Mouse (Mus musculus) liver, adult 2 months (tissue): Measurements from ENCODE around the gene Nfatc3. TPM values are rescaled to one million over a fixed set of nuclear protein-coding genes. Genes with fewer than 3 reads are reported as not detected.
A peak's percentile ranks its signal among the peaks of the same experiment; 100 is the strongest.

ENCODE experiments used
- DNase-seq: peaks from one replicate; pipeline ENCODE4 v3.0.0-alpha.2; 2011; ENCODE audit warnings: low read depth, low spot score; ENCODE audit errors: extremely low read depth
- H3K27ac ChIP-seq: fragments of 200-500 bp; replicated peaks from 2 replicates; pipeline ENCODE4 v1.5.1; 2012; ENCODE audit warnings: low read depth, mild to moderate bottlenecking, control low read depth, inconsistent platforms, low read length; ENCODE audit not compliant: insufficient read depth
- H3K27me3 ChIP-seq: fragments of 200-500 bp; 2 replicates; pipeline ENCODE4 v1.6.1; 2012; ENCODE audit warnings: mild to moderate bottlenecking, moderate library complexity, low read length, inconsistent platforms; ENCODE audit not compliant: control insufficient read depth, insufficient read depth
- H3K36me3 ChIP-seq: fragments of 200-500 bp; 2 replicates; pipeline ENCODE4 v1.6.1; 2012; ENCODE audit warnings: low read length, inconsistent platforms; ENCODE audit not compliant: control insufficient read depth, insufficient read depth
- H3K4me1 ChIP-seq: fragments of 200-500 bp; 2 replicates; pipeline ENCODE4 v1.6.1; 2011; ENCODE audit warnings: low read length; ENCODE audit not compliant: control insufficient read depth, insufficient read depth
- H3K4me3 ChIP-seq: fragments of 200-500 bp; 2 replicates; pipeline ENCODE4 v1.5.1; 2011; ENCODE audit warnings: low read depth, mild to moderate bottlenecking, control low read depth, low read length, moderate library complexity; ENCODE audit not compliant: insufficient read depth
- H3K79me2 ChIP-seq: fragments of 200-500 bp; 2 replicates; pipeline ENCODE4 v1.6.1; 2012; ENCODE audit warnings: inconsistent platforms, mild to moderate bottlenecking, low read length, moderate library complexity; ENCODE audit not compliant: control insufficient read depth, insufficient read depth
- H3K9ac ChIP-seq: fragments of 200-500 bp; 2 replicates; pipeline ENCODE4 v1.6.1; 2012; ENCODE audit warnings: low read depth, mild to moderate bottlenecking, control low read depth, inconsistent platforms, low read length
- CTCF ChIP-seq: fragments of 200-500 bp; IDR thresholded peaks from 2 replicates; pipeline ENCODE4 v1.5.1; 2011; ENCODE audit warnings: low read depth, low read length, control low read depth
- POLR2A ChIP-seq: fragments of 200-500 bp; IDR thresholded peaks from 2 replicates; pipeline ENCODE4 v1.6.1; 2011; ENCODE audit warnings: low read length, control low read depth; ENCODE audit not compliant: insufficient read depth; ENCODE audit errors: extremely low read depth
- WGBS: fragments of 180-500 bp; shearing (Covaris S2); methylation state at CpG from one replicate; pipeline ENCODE4 v1.1.7; 2018; 5-methylcytosine and 5-hydroxymethylcytosine counted together
- polyA plus RNA-seq: library from polyadenylated mRNA; depleted of rRNA; stranded (reverse); fragments of >200 nt; gene quantifications from 2 replicates; pipeline ENCODE4 v1.2.3, GENCODE M21; 2012
- total RNA-seq: library from RNA; depleted of rRNA; stranded (reverse); fragments of >200 nt; gene quantifications from 2 replicates; pipeline ENCODE4 v1.2.3, GENCODE M21; 2014

The Nfatc3 gene
- total and polyA plus RNA-seq, 2 experiments = 8.5 to 13.3 TPM

DNA sequence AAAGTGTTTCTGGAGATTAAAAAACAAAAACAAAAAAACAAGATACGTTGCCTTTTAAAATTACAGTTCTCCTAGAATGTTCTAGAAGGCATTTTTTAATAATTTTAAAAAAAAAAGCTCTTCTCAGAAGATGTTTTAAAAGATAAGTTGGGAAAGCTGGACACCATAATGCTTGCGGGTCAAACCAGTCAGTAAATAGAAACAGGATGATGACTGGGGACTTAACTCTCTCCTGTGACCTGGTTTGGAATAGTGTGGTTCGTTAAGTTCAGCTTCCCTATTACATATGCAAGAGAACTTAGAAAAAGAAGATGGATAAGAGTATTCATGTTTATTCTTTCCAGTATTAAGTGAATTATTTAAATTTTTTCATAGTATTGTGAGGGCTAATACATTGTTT is 1.9 kb downstream of the Nfatc3 start:
- Histone ChIP-seq H3K79me2 (peaks cover 12% of the 10 kb centered on the region; the same call in 1 of the 2 replicates), H3K4me1 (peaks cover 9% of the 10 kb centered on the region), H3K4me3 (peak overlapping the region; percentile 97), H3K27me3 (no peaks in the 10 kb centered on the region), H3K27ac (no peak overlapping the region), H3K9ac (no peak overlapping the region), H3K36me3 (no peaks in the 10 kb centered on the region)
- WGBS = under 1% methylated on average over 3 of the region's 3 CpGs
- peak; percentile 59 for DNase-seq
- TF ChIP-seq POLR2A (no peak), CTCF (no peak)

- Histone ChIP-seq H3K27ac (no peak overlapping the region), H3K9ac (no peak overlapping the region), H3K79me2 (peaks cover 16% of the 10 kb centered on the region; the same call in 1 of the 2 replicates), H3K4me1 (peaks cover 11% of the 10 kb centered on the region), H3K36me3 (no peaks in the 10 kb centered on the region), H3K27me3 (no peaks in the 10 kb centered on the region), H3K4me3 (no peak overlapping the region)
- WGBS = 81% methylated on average over 6 of the region's 6 CpGs
- TF ChIP-seq POLR2A = no peak
- TF ChIP-seq CTCF = no peak
- no peak for DNase-seq
Measured at GRCm38 (mm10) chr8:106061686-106062085, 3.0 kb downstream of the Nfatc3 start.

- no peaks in the 10 kb centered on the region for H3K36me3 ChIP-seq
- H3K4me1 ChIP-seq = peaks cover 13% of the 10 kb centered on the region
- DNase-seq = no peak
- no peak overlapping the region for H3K27ac ChIP-seq
- H3K9ac ChIP-seq = no peak overlapping the region
- no peaks in the 10 kb centered on the region for H3K27me3 ChIP-seq
- WGBS = 84% methylated on average over 7 of the region's 7 CpGs
- H3K79me2 ChIP-seq = peaks cover 19% of the 10 kb centered on the region; the same call in 1 of the 2 replicates
- TF ChIP-seq POLR2A = no peak
- no peak for TF ChIP-seq CTCF
- no peak overlapping the region for H3K4me3 ChIP-seq
Measured at GRCm38 (mm10) chr8:106063046-106063445, 4.4 kb downstream of the Nfatc3 start.

GRCm38 (mm10) chr8:106066721-106067120 is 8.1 kb downstream of the Nfatc3 start:
- H3K4me1 ChIP-seq = peaks cover 14% of the 10 kb centered on the region; the same call in 1 of the 2 replicates
- no peaks in the 10 kb centered on the region for H3K36me3 ChIP-seq
- TF ChIP-seq CTCF (no peak), POLR2A (no peak)
- no peak overlapping the region for H3K27ac ChIP-seq
- H3K4me3 ChIP-seq = no peak overlapping the region
- no peak overlapping the region for H3K9ac ChIP-seq
- no peak for DNase-seq
- H3K27me3 ChIP-seq = no peaks in the 10 kb centered on the region
- H3K79me2 ChIP-seq = peaks cover 26% of the 10 kb centered on the region; the same call in 1 of the 2 replicates
- 83% methylated on average over 2 of the region's 2 CpGs for WGBS

GRCm38 (mm10) chr8:106069565-106069964 is 10.9 kb downstream of the Nfatc3 start:
- no peaks in the 10 kb centered on the region for H3K27me3 ChIP-seq
- WGBS = 12% methylated on average over 1 of the region's 1 CpGs
- DNase-seq = no peak

DNA sequence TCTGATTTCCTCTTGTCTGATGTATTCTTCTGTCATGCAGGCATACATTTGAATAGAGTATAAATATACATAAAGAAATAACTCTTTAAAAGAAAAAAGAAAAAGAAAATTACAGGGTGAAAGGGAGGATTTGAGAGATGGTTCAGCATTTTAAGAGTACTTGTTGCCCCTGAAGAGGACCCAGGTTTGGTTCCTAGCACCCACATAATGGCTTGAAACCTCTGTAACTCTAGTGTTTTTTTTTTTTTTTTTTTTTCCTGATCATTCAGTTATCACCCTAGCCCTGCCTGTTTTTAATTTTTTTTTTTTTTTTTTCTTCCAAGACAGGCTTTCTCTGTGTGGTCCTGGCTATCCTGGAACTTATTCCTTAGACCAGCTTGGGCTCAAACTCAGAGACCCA is 13.5 kb downstream of the Nfatc3 start:
- Histone ChIP-seq H3K27me3 (no peaks in the 10 kb centered on the region), H3K9ac (no peak overlapping the region), H3K79me2 (peaks cover 15% of the 10 kb centered on the region; the same call in 1 of the 2 replicates), H3K4me3 (no peak overlapping the region), H3K4me1 (peaks cover 26% of the 10 kb centered on the region; the same call in 1 of the 2 replicates), H3K36me3 (no peaks in the 10 kb centered on the region), H3K27ac (no peak overlapping the region)
- TF ChIP-seq CTCF (no peak), POLR2A (no peak)
- no peak for DNase-seq

More at GRCm38 (mm10) chr8:106069565-106069964, 10.9 kb downstream of the Nfatc3 start:
- Histone ChIP-seq H3K9ac (no peak overlapping the region), H3K79me2 (peaks cover 17% of the 10 kb centered on the region; the same call in 1 of the 2 replicates), H3K27ac (no peak overlapping the region), H3K4me1 (peaks cover 24% of the 10 kb centered on the region; the same call in 1 of the 2 replicates), H3K4me3 (no peak overlapping the region), H3K36me3 (no peaks in the 10 kb centered on the region)
- TF ChIP-seq POLR2A = no peak
- TF ChIP-seq CTCF = no peak
